8 mouse cellular contexts compared by ENCODE assay signal in the genomic region with DNA sequence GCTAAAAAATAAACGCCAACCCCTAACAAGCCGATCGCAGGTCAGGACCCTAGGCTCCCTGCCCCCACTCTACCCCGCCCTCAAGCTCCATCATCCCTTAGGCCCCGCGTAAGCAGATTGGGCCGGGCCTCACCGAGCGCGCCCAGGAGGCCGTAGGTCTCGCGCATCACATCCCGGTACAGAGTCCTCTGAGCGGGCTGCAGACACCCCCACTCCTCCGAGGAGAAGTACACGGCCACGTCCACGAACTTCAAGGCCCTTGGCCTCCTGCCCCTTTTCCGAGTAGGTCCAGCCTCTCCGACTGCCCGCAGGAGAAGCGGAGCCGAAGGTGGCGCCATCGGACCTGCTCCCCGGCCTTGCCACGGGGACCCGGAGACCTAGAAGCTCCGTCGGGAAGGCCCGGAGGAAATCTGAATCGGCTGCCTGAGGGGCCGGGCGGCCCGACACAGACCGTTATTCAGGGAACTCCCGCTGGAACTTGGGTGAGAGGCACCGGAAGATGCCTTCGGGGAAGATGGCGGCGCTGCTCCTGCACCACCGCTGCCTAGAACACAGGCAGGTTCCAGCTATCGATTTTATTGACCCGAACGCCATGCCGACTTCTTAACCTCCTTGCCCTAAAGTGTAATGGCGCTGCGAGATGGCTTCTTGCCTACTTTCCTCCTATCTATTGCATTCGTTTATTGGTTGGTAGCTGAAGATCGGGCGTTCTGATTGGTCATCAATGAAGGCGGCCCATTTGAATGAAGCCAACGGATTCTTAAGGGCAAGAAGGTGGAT. TPM values are rescaled to one million over a fixed set of nuclear protein-coding genes. Genes with fewer than 3 reads are reported as not detected.
DNase-seq lines count a peak whose midpoint lies in the region; ATAC-seq and TF ChIP-seq lines count a peak whose summit lies in the region.

A gene (minus strand): TSS at position 638 of the 780 bp plus-strand sequence.

- H3K4me3 ChIP-seq in cortical plate, adult 2 months (ENCODE audit: insufficient read depth, low read length) = peak within 1 kb of the TSS; percentile 82
- H3K4me3 ChIP-seq in megakaryocyte, embryonic 14.5 days (replicated peaks) = peak within 1 kb of the TSS; percentile 97

- H3K36me3 ChIP-seq in megakaryocyte, embryonic 14.5 days (replicated peaks; ENCODE audit: low read length) = peaks cover 52% of the 10 kb centered on the region

- H3K27me3 ChIP-seq in megakaryocyte, embryonic 14.5 days (replicated peaks) = no peaks in the 10 kb centered on the region

- DNase-seq in gastrocnemius, adult 8-10 months (ENCODE audit: low spot score in 2 of 2) = peak; percentile 93
- peak; percentile 98 for DNase-seq in hindlimb bud, embryonic 11.5 days (ENCODE audit: extremely low spot score, low read depth, low spot score)
- DNase-seq in left cerebral cortex, adult 8-10 months (ENCODE audit: low spot score in 2 of 2) = peak; percentile 92 to 94
- peak; percentile 97 to 98 for DNase-seq in right cerebral cortex, postnatal 10 days (ENCODE audit: low spot score in 2 of 2)
- peak; percentile 84 for DNase-seq in urinary bladder, postnatal 25 days (ENCODE audit: low spot score)

- ATAC-seq in activated CD4-positive, CD25-positive, alpha-beta regulatory T cell, adult 4 months = peak; percentile 87

- peaks cover 2% of the 10 kb centered on the region; the same call in 1 of the 2 replicates for H3K4me1 ChIP-seq in cortical plate, adult 2 months (ENCODE audit: control insufficient read depth, insufficient read depth, low read length)
- peaks cover 40% of the 10 kb centered on the region for H3K4me1 ChIP-seq in megakaryocyte, embryonic 14.5 days

- TF ChIP-seq POLR2A in cortical plate, adult 2 months (IDR thresholded peaks at IDR 0.05; ENCODE audit: extremely low read depth, insufficient read depth, low read length) = peak; percentile 53; the same call in 1 of the 2 replicates

- no peak for TF ChIP-seq CTCF in cortical plate, adult 2 months (IDR thresholded peaks at IDR 0.05; ENCODE audit: extremely low read depth, insufficient read depth, low read length)

- H3K9me3 ChIP-seq in megakaryocyte, embryonic 14.5 days = no peaks in the 10 kb centered on the region

- peak within 1 kb of the TSS; percentile 81 for H3K27ac ChIP-seq in cortical plate, adult 2 months (ENCODE audit: insufficient read depth, low read length)

RNA-seq across cellular contexts. Expression of the gene that starts here (rescaled TPM):
- 1 to 10 TPM; 3.3 to 5.4 TPM for polyA plus RNA-seq in activated CD4-positive, CD25-positive, alpha-beta regulatory T cell, adult 4 months (2017; shearing (Covaris generic))
- polyA plus RNA-seq in cortical plate, adult 2 months (2012; rRNA removed) = 5.3 and 5.8 TPM in 2 replicates
- 1 to 10 TPM in 3 of 4 experiments, under 1 TPM in 1; 0.88 to 1.3 (median 1.2) TPM for total RNA-seq in gastrocnemius, adult 8-10 months (2022)
- 1 to 10 TPM; 5.1 to 6.1 (median 5.9) TPM for total RNA-seq in left cerebral cortex, adult 8-10 months (2022)
- polyA plus RNA-seq in megakaryocyte, embryonic 14.5 days (2012; ENCODE audit: insufficient read depth, low replicate concordance) = 4.4 and 12.0 TPM in 2 replicates

Comparison
In these comparisons a context has a peak if more than half of its experiments do, and no peak if none do; other contexts are left out.
1. Peak in every context shown above with its lines: DNase-seq, ATAC-seq, H3K4me3 ChIP-seq and H3K27ac ChIP-seq.